Comparison of ENCODE assay signal across 12 mouse cellular contexts in the genomic region with DNA sequence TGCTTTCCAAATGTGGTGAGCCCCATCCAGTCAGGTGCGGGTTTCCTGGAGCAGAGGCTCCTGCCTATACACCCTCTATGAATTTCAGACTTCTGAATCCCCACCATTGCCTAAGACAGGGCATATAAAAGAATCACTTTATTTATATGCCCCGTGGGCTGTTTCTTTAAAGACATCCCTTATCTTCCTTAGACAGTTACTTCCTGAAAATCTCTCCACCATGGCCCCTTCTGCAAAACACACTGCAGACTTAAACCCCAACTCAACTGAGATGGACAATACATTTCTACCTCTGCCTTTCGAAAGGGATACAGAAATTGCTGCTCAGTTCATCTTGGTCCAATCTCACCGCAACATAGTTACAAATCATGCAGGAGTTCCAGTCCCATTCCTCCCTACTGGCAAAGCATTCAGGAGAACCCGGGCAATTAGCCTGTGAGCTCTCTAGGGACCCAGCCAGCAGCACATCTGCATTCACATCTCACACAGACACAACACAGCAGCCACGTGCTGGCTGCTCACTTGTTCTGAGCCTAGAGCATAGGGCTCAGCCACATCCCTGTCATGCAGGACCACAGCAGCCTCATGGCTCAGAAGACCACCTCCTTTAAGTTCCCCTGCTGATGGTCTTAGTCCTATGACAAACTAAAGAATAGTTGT.
A peak's percentile ranks its signal among the peaks of the same experiment; 100 is the strongest.
DNase-seq lines count a peak whose midpoint lies in the region; ATAC-seq and TF ChIP-seq lines count a peak whose summit lies in the region.
"Had no signal": no experiment of that assay in that cellular context is flagged by ENCODE, and none has a peak within 500 bp of the region (broad histone marks: within the 10 kb centered on the region; RNA-seq: fewer than 3 reads in every experiment).

No protein-coding gene starts in this region.

- no peaks in the 10 kb centered on the region for H3K36me3 ChIP-seq in intestine, embryonic 14.5 days (ENCODE audit: control insufficient read depth, insufficient read depth, low read length)
- H3K36me3 ChIP-seq in intestine, embryonic 15.5 days: no peaks in the 10 kb centered on the region
- H3K36me3 ChIP-seq in thymus, adult 2 months (ENCODE audit: control insufficient read depth, insufficient read depth, low read length): no peaks in the 10 kb centered on the region
- H3K36me3 ChIP-seq: limb, embryonic 13.5 days had no signal

- peak; percentile 47 for DNase-seq in intestine, embryonic 14.5 days (ENCODE audit: low spot score)
- peak; percentile 73 for DNase-seq in MEL-GATA-1-ER (ENCODE audit: extremely low read depth, low read depth)
- peak; percentile 21 for DNase-seq in gastrocnemius, adult 18-20 months (ENCODE audit: low spot score)
- DNase-seq in thymus, adult 2 months: no peak
- DNase-seq in T-cell, adult 2 months (ENCODE audit: low spot score): no peak
- DNase-seq: cerebellum, postnatal 10 days; lung, postnatal 36 days; right cerebral cortex, postnatal 25 days had no signal

- H3K9me3 ChIP-seq in intestine, embryonic 14.5 days (ENCODE audit: control insufficient read depth, low read length): no peaks in the 10 kb centered on the region
- H3K9me3 ChIP-seq in intestine, embryonic 15.5 days: no peaks in the 10 kb centered on the region
- H3K9me3 ChIP-seq: limb, embryonic 13.5 days had no signal

- no peak for TF ChIP-seq CTCF in thymus, adult 2 months (IDR thresholded peaks at IDR 0.05; ENCODE audit: borderline replicate concordance, control insufficient read depth, extremely low read depth, insufficient read depth, low read length, poor library complexity)

- no peak for ATAC-seq in intestine, embryonic 14.5 days (replicated peaks; ENCODE audit: low FRiP score, low TSS enrichment, low read depth)
- no peak for ATAC-seq in intestine, embryonic 15.5 days
- peak; percentile 44; the same call in 1 of the 2 replicates for ATAC-seq in megakaryocyte progenitor cell, adult 5-6 weeks (replicated peaks; ENCODE audit: poor library complexity)
- ATAC-seq: intestine, postnatal 0 days had no signal

- TF ChIP-seq POLR2A in thymus, adult 2 months (IDR thresholded peaks at IDR 0.05; ENCODE audit: control insufficient read depth, extremely low read depth, insufficient read depth, low read length, poor library complexity): no peak

- no peak overlapping the region for H3K27ac ChIP-seq in intestine, embryonic 14.5 days (ENCODE audit: low read depth)
- no peak overlapping the region for H3K27ac ChIP-seq in intestine, embryonic 15.5 days
- H3K27ac ChIP-seq in thymus, adult 2 months (ENCODE audit: control insufficient read depth, insufficient read depth, low read length): no peak overlapping the region
- H3K27ac ChIP-seq: limb, embryonic 13.5 days had no signal

- H3K27me3 ChIP-seq in intestine, embryonic 14.5 days (replicated peaks; ENCODE audit: control insufficient read depth, insufficient read depth, low read length): peaks cover 30% of the 10 kb centered on the region
- H3K27me3 ChIP-seq in intestine, embryonic 15.5 days (replicated peaks): peaks cover 17% of the 10 kb centered on the region
- H3K27me3 ChIP-seq in thymus, adult 2 months (ENCODE audit: control insufficient read depth, insufficient read depth, low read length): no peaks in the 10 kb centered on the region

- no peak overlapping the region for H3K9ac ChIP-seq in intestine, embryonic 14.5 days (ENCODE audit: low read length)
- H3K9ac ChIP-seq in intestine, embryonic 15.5 days: no peak overlapping the region
- H3K9ac ChIP-seq: limb, embryonic 13.5 days had no signal

- WGBS in intestine, embryonic 14.5 days: 50% methylated on average over 6 of the region's 6 CpGs
- WGBS in intestine, embryonic 15.5 days: 56% methylated on average over 6 of the region's 6 CpGs
- 49% methylated on average over 6 of the region's 6 CpGs for WGBS in thymus, adult 2 months

- no peaks in the 10 kb centered on the region; the same call in 1 of the 2 replicates for H3K4me1 ChIP-seq in intestine, embryonic 14.5 days (replicated peaks; ENCODE audit: control insufficient read depth, insufficient read depth, low read length)
- H3K4me1 ChIP-seq in intestine, embryonic 15.5 days (replicated peaks): 0 out of 2 replicates have a peak, but pooled peaks cover 5% of the 10 kb centered on the region
- no peaks in the 10 kb centered on the region for H3K4me1 ChIP-seq in thymus, adult 2 months (replicated peaks; ENCODE audit: control insufficient read depth, insufficient read depth, low read length)

- H3K4me3 ChIP-seq in intestine, embryonic 14.5 days (ENCODE audit: low read depth, low read length): no peak overlapping the region
- no peak overlapping the region for H3K4me3 ChIP-seq in intestine, embryonic 15.5 days (replicated peaks)
- no peak overlapping the region for H3K4me3 ChIP-seq in thymus, adult 2 months (ENCODE audit: control insufficient read depth, insufficient read depth, low read length)
- H3K4me3 ChIP-seq: limb, embryonic 13.5 days had no signal

- H3K4me2 ChIP-seq in intestine, embryonic 14.5 days (ENCODE audit: low read length): no peak overlapping the region
- H3K4me2 ChIP-seq in intestine, embryonic 15.5 days (replicated peaks): no peak overlapping the region
- H3K4me2 ChIP-seq: limb, embryonic 13.5 days had no signal

Comparison
In these comparisons a context has a peak if more than half of its experiments do, and no peak if none do; other contexts are left out.
1. DNase-seq: peak in intestine, embryonic 14.5 days (single experiment), MEL-GATA-1-ER (single experiment) and gastrocnemius, adult 18-20 months (single experiment); none in thymus, adult 2 months (single experiment) and T-cell, adult 2 months (single experiment).